Comparison of ENCODE assay signal across 17 mouse cellular contexts in the genomic region with DNA sequence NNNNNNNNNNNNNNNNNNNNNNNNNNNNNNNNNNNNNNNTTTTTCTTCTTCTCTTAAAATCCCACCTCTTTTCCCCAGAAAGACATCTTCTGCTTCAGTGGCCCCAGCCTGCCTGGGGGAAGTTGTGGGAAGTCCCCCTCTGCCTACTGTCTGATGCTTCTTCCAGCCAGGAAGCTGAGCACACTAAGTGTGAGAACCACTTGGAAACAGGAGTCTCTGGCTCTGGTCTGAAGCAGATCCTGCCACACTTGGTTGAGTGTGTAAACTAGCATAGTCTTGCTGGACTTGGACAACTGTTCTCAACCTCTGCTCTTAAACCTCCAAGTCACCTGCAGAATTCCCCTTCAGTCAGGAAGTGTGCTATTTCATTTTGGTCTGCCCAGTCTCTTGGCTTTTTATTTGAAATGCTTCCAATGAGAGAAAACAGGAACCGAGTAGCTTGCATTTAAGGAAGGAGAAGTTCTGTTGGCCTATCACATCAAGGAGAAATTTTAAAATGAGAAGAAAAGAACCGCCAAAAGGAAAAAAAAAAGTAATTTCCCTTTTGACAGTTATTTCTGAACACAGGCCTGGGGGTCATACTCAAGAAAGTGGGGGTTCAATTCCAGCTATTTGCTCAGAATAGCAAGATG. TPM values are rescaled to one million over a fixed set of nuclear protein-coding genes. Genes with fewer than 3 reads are reported as not detected.
DNase-seq lines count a peak whose midpoint lies in the region; ATAC-seq and TF ChIP-seq lines count a peak whose summit lies in the region.
"Had no signal": no experiment of that assay in that cellular context is flagged by ENCODE, and none has a peak within 500 bp of the region (broad histone marks: within the 10 kb centered on the region; RNA-seq: fewer than 3 reads in every experiment).

No protein-coding gene starts in this region.

- no peak for TF ChIP-seq RAD21 in MEL (IDR thresholded peaks at IDR 0.05; ENCODE audit: low read depth, low read length)

- H3K4me1 ChIP-seq in kidney, embryonic 16.5 days (ENCODE audit: insufficient read depth, low read length), result peaks cover 34% of the 10 kb centered on the region
- peaks cover 4 to 17% of the 10 kb centered on the region in 2 experiments for H3K4me1 ChIP-seq in MEL (ENCODE audit: control insufficient read depth in 1 of 2, insufficient read depth in 2 of 2, low read length in 2 of 2)
- H3K4me1 ChIP-seq: embryonic facial prominence, embryonic 13.5 days; hindbrain, embryonic 15.5 days; limb, embryonic 13.5 days had no signal

- peak in 1 of 2 experiments; percentile 30; a peak in 1 of 4 replicates for TF ChIP-seq EP300 in MEL (IDR thresholded peaks at IDR 0.05; ENCODE audit: low read depth in 1 of 2, low read length in 2 of 2)

- DNase-seq in kidney, postnatal 4 days, result no peak
- DNase-seq in 416B (ENCODE audit: low read depth) (peak; percentile 16), MEL (ENCODE audit: low read depth, low spot score) (peak; percentile 70)
- no peak for DNase-seq in adrenal gland, postnatal 36 days
- no peak for DNase-seq in yolk sac, embryonic 10.5 days (ENCODE audit: low spot score)
- DNase-seq: cerebellum, adult 8-10 months; gastrocnemius, adult 2 months; kidney, postnatal 36 days; lung, adult 2 months had no signal

- no peaks in the 10 kb centered on the region for H3K27me3 ChIP-seq in kidney, embryonic 16.5 days (ENCODE audit: insufficient read depth, low read length)
- peaks cover 0 to 2% of the 10 kb centered on the region in 2 experiments; a peak in 2 of 4 replicates for H3K27me3 ChIP-seq in MEL (ENCODE audit: control insufficient read depth in 1 of 2, insufficient read depth in 2 of 2, low read length in 2 of 2)
- H3K27me3 ChIP-seq: hindbrain, embryonic 15.5 days; megakaryocyte, embryonic 14.5 days had no signal

- peak overlapping the region; percentile 29 for H3K27ac ChIP-seq in kidney, embryonic 16.5 days (ENCODE audit: low read length)
- H3K27ac ChIP-seq in MEL (ENCODE audit: control insufficient read depth, low read depth, low read length), result peak overlapping the region; percentile 76
- H3K27ac ChIP-seq: embryonic facial prominence, embryonic 13.5 days; gastrocnemius, adult 2 months; hindbrain, embryonic 15.5 days; limb, embryonic 13.5 days had no signal

- H3K9ac ChIP-seq in kidney, embryonic 16.5 days (replicated peaks; ENCODE audit: low read length), result no peak overlapping the region
- H3K9ac ChIP-seq in MEL (ENCODE audit: control insufficient read depth, low read depth, low read length, poor library complexity, severe bottlenecking), result peak overlapping the region; percentile 50
- H3K9ac ChIP-seq: embryonic facial prominence, embryonic 13.5 days; hindbrain, embryonic 15.5 days; limb, embryonic 13.5 days had no signal

- H3K4me2 ChIP-seq in kidney, embryonic 16.5 days (replicated peaks; ENCODE audit: low read depth, low read length), result no peak overlapping the region
- H3K4me2 ChIP-seq: embryonic facial prominence, embryonic 13.5 days; hindbrain, embryonic 15.5 days; limb, embryonic 13.5 days had no signal

- TF ChIP-seq POLR2A in MEL (IDR thresholded peaks at IDR 0.05; ENCODE audit: control insufficient read depth in 1 of 2, insufficient read depth in 1 of 2, low read depth in 1 of 2, low read length in 2 of 2, poor library complexity in 1 of 2), result no peak

- TF ChIP-seq CTCF in MEL (IDR thresholded peaks at IDR 0.05 in 2 of 3, conservative IDR thresholded peaks at IDR 0.05 in 1 of 3; ENCODE audit: control insufficient read depth in 1 of 3, insufficient read depth in 1 of 3, low read depth in 2 of 3, low read length in 3 of 3, poor library complexity in 1 of 3, severe bottlenecking in 1 of 3), result no peak

- H3K79me2 ChIP-seq in MEL (ENCODE audit: control insufficient read depth, insufficient read depth, low read length, poor library complexity), result no peaks in the 10 kb centered on the region

- WGBS in kidney, embryonic 16.5 days, result 65% methylated on average over 2 of the region's 2 CpGs

- no peaks in the 10 kb centered on the region for H3K36me3 ChIP-seq in kidney, embryonic 16.5 days (ENCODE audit: insufficient read depth, low read length)
- peaks cover 0 to 13% of the 10 kb centered on the region in 2 experiments; a peak in 2 of 4 replicates for H3K36me3 ChIP-seq in MEL (ENCODE audit: control insufficient read depth in 1 of 2, insufficient read depth in 2 of 2, low read length in 2 of 2)
- H3K36me3 ChIP-seq: embryonic facial prominence, embryonic 13.5 days; G1E; hindbrain, embryonic 15.5 days; limb, embryonic 13.5 days had no signal

- no peak overlapping the region for H3K4me3 ChIP-seq in kidney, embryonic 16.5 days (ENCODE audit: low read length)
- H3K4me3 ChIP-seq in MEL (ENCODE audit: control insufficient read depth in 1 of 2, insufficient read depth in 1 of 2, low read depth in 2 of 2, low read length in 2 of 2), result no peak overlapping the region
- H3K4me3 ChIP-seq: embryonic facial prominence, embryonic 13.5 days; gastrocnemius, adult 2 months; hindbrain, embryonic 15.5 days; limb, embryonic 13.5 days; megakaryocyte, embryonic 14.5 days had no signal

- no peak for ATAC-seq in kidney, embryonic 16.5 days (ENCODE audit: low FRiP score, low TSS enrichment)
- ATAC-seq in inflammation-experienced regulatory T-cells, adult 6 months, result peak; percentile 18
- ATAC-seq: intestine, postnatal 0 days had no signal

- H3K9me3 ChIP-seq in kidney, embryonic 16.5 days (ENCODE audit: low read length), result peaks cover 4% of the 10 kb centered on the region
- H3K9me3 ChIP-seq in MEL (replicated peaks; ENCODE audit: insufficient read depth, low read length), result no peaks in the 10 kb centered on the region
- H3K9me3 ChIP-seq: G1E; hindbrain, embryonic 15.5 days had no signal

TF ChIP-seq in MEL, 35 proteins besides CTCF, POLR2A, EP300 and RAD21:
- TF ChIP-seq TAL1 (IDR thresholded peaks at IDR 0.05; ENCODE audit: low read length) (no peak), ZKSCAN1 (IDR thresholded peaks at IDR 0.05; ENCODE audit: low read depth, low read length) (no peak), ELF1 (IDR thresholded peaks at IDR 0.05; ENCODE audit: low read depth, low read length) (peak; percentile 56; the same call in 1 of the 2 replicates), HCFC1 (IDR thresholded peaks at IDR 0.05; ENCODE audit: low read depth, low read length) (0 out of 2 replicates have a peak, but pooled peaks have one; percentile 30), GABPA (IDR thresholded peaks at IDR 0.05; ENCODE audit: low read depth, low read length) (no peak), SMC3 (IDR thresholded peaks at IDR 0.05; ENCODE audit: low read depth, low read length) (no peak), NRF1 (IDR thresholded peaks at IDR 0.05; ENCODE audit: insufficient read depth, low read depth, low read length, poor library complexity, severe bottlenecking) (no peak), ZNF384 (IDR thresholded peaks at IDR 0.05; ENCODE audit: low read depth, low read length) (peak; percentile 86), MXI1 (IDR thresholded peaks at IDR 0.05; ENCODE audit: low read depth, low read length) (no peak), NELFE (IDR thresholded peaks at IDR 0.05; ENCODE audit: low read depth, low read length) (no peak), MYC (IDR thresholded peaks at IDR 0.05; ENCODE audit: low read depth, low read length) (peak; percentile 31; the same call in 1 of the 2 replicates), CHD2 (IDR thresholded peaks at IDR 0.05; ENCODE audit: low read length) (no peak), MAX (IDR thresholded peaks at IDR 0.05; ENCODE audit: low read length) (0 out of 2 replicates have a peak, but pooled peaks have one; percentile 38), TBP (IDR thresholded peaks at IDR 0.05; ENCODE audit: low read depth, low read length) (peak; percentile 46; the same call in 1 of the 2 replicates), MAFK (IDR thresholded peaks at IDR 0.05; ENCODE audit: borderline replicate concordance, low read depth, low read length) (no peak), BHLHE40 (IDR thresholded peaks at IDR 0.05; ENCODE audit: borderline replicate concordance, low read depth, low read length) (no peak), CHD1 (IDR thresholded peaks at IDR 0.05; ENCODE audit: low read depth, low read length) (no peak), SIN3A (IDR thresholded peaks at IDR 0.05; ENCODE audit: low read length) (peak; percentile 25; the same call in 1 of the 2 replicates), MYB (IDR thresholded peaks at IDR 0.05; ENCODE audit: low read depth, low read length) (no peak; the same call in 1 of the 2 replicates), E2F4 (IDR thresholded peaks at IDR 0.05; ENCODE audit: borderline replicate concordance, low read depth, low read length) (peak; percentile 76; the same call in 1 of the 2 replicates)

RNA-seq across cellular contexts. Expression of a gene that starts 11.1 kb away (rescaled TPM):
- 0.60 and 0.68 TPM in 2 replicates for polyA plus RNA-seq in kidney, embryonic 16.5 days (2015; fragmentation: Nextera tagmentation; extraction: Ambion mirVana)
- total RNA-seq in MEL (2012; rRNA removed), result 3.3 and 4.3 TPM in 2 replicates
- 1 to 10 TPM in 1 of 2 experiments, not detected in 1; 4.5 TPM for polyA plus RNA-seq in MEL (2012; ENCODE audit: insufficient read depth in 1 of 2, insufficient read length in 2 of 2, low read depth in 1 of 2, low replicate concordance in 2 of 2, missing spikeins in 1 of 2)
- polyA plus RNA-seq in inflammation-experienced regulatory T-cells, adult 6 months (2017; shearing (Covaris generic)), result 100 to 1,000 TPM in 1 of 3 experiments, 10 to 100 TPM in 2; 81.6 to 107 (median 90.7) TPM
- 1 to 10 TPM; 4.8 to 6.7 TPM for total RNA-seq in adrenal gland, postnatal 36 days (2021)

RNA-seq across cellular contexts. Expression of a gene that starts 30.7 kb away (rescaled TPM):
- 60.3 and 65.3 TPM in 2 replicates for polyA plus RNA-seq in kidney, embryonic 16.5 days (2015; fragmentation: Nextera tagmentation; extraction: Ambion mirVana)
- 18.7 and 25.5 TPM in 2 replicates for total RNA-seq in MEL (2012; rRNA removed)
- 10 to 100 TPM in 1 of 2 experiments, not detected in 1; 37.4 TPM for polyA plus RNA-seq in MEL (2012; ENCODE audit: insufficient read depth in 1 of 2, insufficient read length in 2 of 2, low read depth in 1 of 2, low replicate concordance in 2 of 2, missing spikeins in 1 of 2)
- polyA plus RNA-seq in inflammation-experienced regulatory T-cells, adult 6 months (2017; shearing (Covaris generic)), result 10 to 100 TPM; 17.7 to 30.0 (median 23.4) TPM
- total RNA-seq in adrenal gland, postnatal 36 days (2021), result 10 to 100 TPM; 43.3 to 51.1 TPM

Comparison
In these comparisons a context has a peak if more than half of its experiments do, and no peak if none do; other contexts are left out.
1. DNase-seq: peak in 416B (single experiment) and MEL (single experiment); none in kidney, postnatal 4 days (0 of 2), adrenal gland, postnatal 36 days (0 of 2) and yolk sac, embryonic 10.5 days (single experiment).
2. RNA of a gene that starts 11.1 kb away (polyA plus RNA-seq): 81.6 to 107 TPM in inflammation-experienced regulatory T-cells, adult 6 months; 4.5 TPM in MEL and 0.60 to 0.68 TPM in kidney, embryonic 16.5 days; every median in the first group is over 10 times any median in the second.